Mouse (Mus musculus) gastrocnemius, postnatal 25 days (tissue): ENCODE results near the gene Cpa1. TPM values are rescaled to one million over a fixed set of nuclear protein-coding genes. Genes with fewer than 3 reads are reported as not detected.

Experiments
- DNase-seq: peaks from one replicate; pipeline ENCODE4 v3.0.0; 2022
- total RNA-seq, 2 experiments: library from RNA; stranded (reverse); gene quantifications; 1 replicate in 1 of 2; 2 replicates in 1 of 2; pipeline ENCODE4 v1.2.3; 2021

Cpa1 gene
- total RNA-seq, 2 experiments from 2014 or later: not detected

GRCm38 (mm10) chr6:30674714-30675280 lies 35.8 kb downstream of the Cpa1 start:
- DNase-seq: no peak

- peak; percentile 32 for DNase-seq
Measured at GRCm38 (mm10) chr6:30675281-30675771, 36.3 kb downstream of the Cpa1 start.

- no peak for DNase-seq
Measured at GRCm38 (mm10) chr6:30676506-30676905, 37.5 kb downstream of the Cpa1 start.

- no peak for DNase-seq
Measured at GRCm38 (mm10) chr6:30677591-30677990, 38.6 kb downstream of the Cpa1 start.

GRCm38 (mm10) chr6:30678482-30678881 lies 39.5 kb downstream of the Cpa1 start:
- DNase-seq: no peak

GRCm38 (mm10) chr6:30679567-30679966 lies 40.5 kb downstream of the Cpa1 start:
- DNase-seq: no peak

GRCm38 (mm10) chr6:30680442-30680841 lies 41.4 kb downstream of the Cpa1 start:
- no peak for DNase-seq

- peak; percentile 52 for DNase-seq
Measured at GRCm38 (mm10) chr6:30681935-30682900, 43.2 kb downstream of the Cpa1 start.

GRCm38 (mm10) chr6:30684570-30684969 lies 45.6 kb downstream of the Cpa1 start:
- no peak for DNase-seq

GRCm38 (mm10) chr6:30687198-30687597 lies 48.2 kb downstream of the Cpa1 start:
- DNase-seq: no peak

- DNase-seq: no peak
Measured at GRCm38 (mm10) chr6:30692826-30693225, 53.8 kb downstream of the Cpa1 start.

GRCm38 (mm10) chr6:30693350-30693991 lies 54.5 kb downstream of the Cpa1 start, which contains the start of gene Cep41:
TSS of gene Cep41 (minus strand) at chr6:30693749.
- peak; percentile 93 for DNase-seq

- DNase-seq: no peak
Measured at GRCm38 (mm10) chr6:30694209-30694608, 55.2 kb downstream of the Cpa1 start.

Other genes starting within 250 kb of the Cpa1 start
- 10 to 100 TPM; 15.2 to 15.8 TPM for gene Zc3hc1, start 248.2 kb upstream of the Cpa1 start, total RNA-seq
- 10 to 100 TPM; 44.3 to 46.2 TPM for gene Klhdc10, start 237.3 kb upstream of the Cpa1 start, total RNA-seq
- gene Tmem209, start 129.4 kb upstream of the Cpa1 start, total RNA-seq: 1 to 10 TPM; 7.4 to 9.1 TPM
- under 1 TPM in 1 of 2 experiments, not detected in 1; 0.54 TPM for gene Ssmem1, start 129.4 kb upstream of the Cpa1 start, total RNA-seq
- gene Cpa2, start 97.6 kb upstream of the Cpa1 start, total RNA-seq: not detected
- gene Cpa4, start 70.8 kb upstream of the Cpa1 start, total RNA-seq: not detected
- gene Cpa5, start 28.2 kb upstream of the Cpa1 start, total RNA-seq: not detected
- gene Cep41, start 54.5 kb downstream of the Cpa1 start, total RNA-seq: 1 to 10 TPM; 1.4 to 2.1 TPM
- 10 to 100 TPM; 10.5 to 19.9 TPM for gene Mest, start 84.3 kb downstream of the Cpa1 start, total RNA-seq